Mouse (Mus musculus) bone marrow macrophage, adult 2 months (primary cell): ENCODE measurements around the gene Pde2a.

ENCODE experiments used
- CTCF ChIP-seq: IDR thresholded peaks from 2 replicates; pipeline ENCODE4 v1.5.1; 2012; ENCODE audit warnings: low read depth, mild to moderate bottlenecking, low read length, moderate library complexity
- POLR2A ChIP-seq: IDR thresholded peaks from 2 replicates; pipeline ENCODE4 v1.6.1; 2012; ENCODE audit warnings: mild to moderate bottlenecking, low read depth, low read length, borderline replicate concordance

DNA sequence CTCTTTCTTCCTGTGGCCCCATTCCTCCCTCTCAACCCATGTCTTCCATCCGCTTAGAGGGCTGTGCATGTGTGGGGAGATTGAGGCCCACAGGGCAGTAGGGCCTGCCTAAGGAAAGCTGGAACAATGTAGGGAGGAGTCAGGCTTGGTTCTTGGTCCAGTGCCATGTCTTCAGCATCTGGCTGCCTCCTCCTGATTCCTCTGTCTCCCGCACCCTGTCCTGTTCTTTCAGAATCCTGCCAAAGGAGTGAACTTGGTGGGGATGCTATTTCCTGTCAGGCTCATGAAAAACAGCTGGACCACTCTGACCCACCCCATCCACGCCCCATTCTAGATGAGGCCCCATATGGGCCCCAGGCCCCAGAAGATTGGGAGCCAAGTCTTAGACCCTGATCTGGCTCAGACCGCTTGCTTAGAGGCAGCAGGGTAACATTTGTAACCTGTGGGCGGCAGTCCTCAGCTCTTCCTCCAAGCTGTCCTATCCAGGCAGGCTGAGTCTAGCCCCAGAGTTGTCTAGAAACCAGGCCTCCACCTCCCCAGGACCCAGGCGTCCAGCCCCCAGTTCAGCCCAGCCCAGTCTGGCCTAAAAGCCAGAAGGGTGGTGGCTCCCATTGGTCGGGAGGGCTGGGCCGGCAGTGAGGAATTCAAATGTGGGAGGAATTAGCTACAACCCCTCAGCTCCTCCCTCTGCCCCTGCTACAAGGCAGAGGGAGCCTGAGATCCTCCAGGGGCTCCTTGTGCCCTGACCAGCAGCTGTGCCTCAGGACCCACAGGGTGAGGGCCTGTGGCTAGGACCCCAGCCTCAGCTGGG, 27.6 kb upstream of the Pde2a start:
- TF ChIP-seq CTCF: no peak
- no peak for TF ChIP-seq POLR2A
